Mouse (Mus musculus) urinary bladder, adult 2 months (tissue): ENCODE measurements around the gene Snx12. TPM values are rescaled to one million over a fixed set of nuclear protein-coding genes. Genes with fewer than 3 reads are reported as not detected.
"Not testable (repeated sequence)": the region's sequence is repeated elsewhere in the genome, so short reads cannot be mapped to it uniquely, and the experiment has no call there.

Experiments used
- DNase-seq: peaks from one replicate; pipeline ENCODE4 v3.0.0; 2022; ENCODE audit warnings: low spot score
- polyA plus RNA-seq: library from polyadenylated mRNA; depleted of rRNA; stranded (reverse); fragments of >200 nt; gene quantifications from 2 replicates; pipeline ENCODE4 v1.2.3, GENCODE M21; 2012; rRNA removed

The Snx12 gene
- polyA plus RNA-seq, 1 experiment = 45.4 TPM

DNA sequence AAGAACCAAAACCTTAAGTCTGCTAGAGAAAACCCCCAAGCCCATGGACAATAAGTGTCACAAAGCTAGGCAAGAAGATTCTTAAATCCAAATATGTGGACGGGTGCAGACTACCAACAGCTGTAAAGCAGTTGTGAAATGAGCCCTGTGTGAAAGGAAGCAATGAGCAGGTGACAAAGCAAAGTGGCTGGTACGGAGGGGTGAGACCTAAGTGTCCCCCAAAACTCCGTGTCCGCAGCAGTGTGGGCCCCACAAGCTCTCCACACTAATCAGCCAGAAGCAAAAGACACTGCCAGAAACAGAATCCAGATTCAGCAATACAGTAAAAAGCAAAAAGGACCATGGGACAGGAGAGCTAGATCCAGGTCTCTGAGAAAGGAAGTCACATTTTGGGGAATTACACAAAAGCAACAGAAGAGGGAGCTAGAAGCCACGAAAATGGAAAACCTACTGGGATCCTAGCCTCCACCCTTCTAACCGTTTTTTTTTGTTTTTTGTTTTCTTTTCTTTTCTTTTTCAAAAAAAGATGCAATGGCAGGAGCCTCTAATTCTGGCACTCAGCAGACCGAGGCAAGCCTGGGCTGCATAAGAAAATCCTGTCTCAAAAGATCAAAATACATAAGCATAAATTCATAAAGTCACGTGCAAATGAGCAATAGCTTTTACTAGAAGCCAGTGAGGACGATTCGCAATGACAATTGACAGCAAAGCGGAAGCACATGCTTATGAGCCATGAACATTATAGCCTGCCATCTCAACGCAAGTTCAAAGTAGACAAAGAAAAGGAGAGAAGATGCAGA lies 90.2 kb downstream of the Snx12 start:
- no peak for DNase-seq

DNA sequence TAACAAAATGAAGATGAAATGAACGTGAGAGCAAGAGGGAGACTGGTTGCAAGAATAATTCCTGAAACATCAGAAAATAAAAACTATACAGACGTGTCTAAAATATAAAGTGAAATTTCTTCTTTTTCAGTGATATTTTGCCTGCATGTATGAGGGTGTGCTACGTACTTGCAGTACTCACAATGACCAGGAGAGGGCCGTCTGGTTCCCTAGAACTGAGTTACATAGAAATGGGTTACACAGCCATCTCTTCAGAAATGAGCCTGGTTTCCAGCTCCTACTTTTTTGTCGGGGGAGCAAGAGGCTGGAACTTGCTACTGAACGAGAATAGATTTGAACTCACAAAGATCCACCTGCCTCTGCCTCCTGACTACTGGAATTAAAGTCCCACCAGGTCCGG lies 91.4 kb downstream of the Snx12 start:
- DNase-seq = no peak

- no peak for DNase-seq
These were observed 93.8 kb downstream of the Snx12 start for GRCm38 (mm10) chrX:101128559-101128958.

DNA sequence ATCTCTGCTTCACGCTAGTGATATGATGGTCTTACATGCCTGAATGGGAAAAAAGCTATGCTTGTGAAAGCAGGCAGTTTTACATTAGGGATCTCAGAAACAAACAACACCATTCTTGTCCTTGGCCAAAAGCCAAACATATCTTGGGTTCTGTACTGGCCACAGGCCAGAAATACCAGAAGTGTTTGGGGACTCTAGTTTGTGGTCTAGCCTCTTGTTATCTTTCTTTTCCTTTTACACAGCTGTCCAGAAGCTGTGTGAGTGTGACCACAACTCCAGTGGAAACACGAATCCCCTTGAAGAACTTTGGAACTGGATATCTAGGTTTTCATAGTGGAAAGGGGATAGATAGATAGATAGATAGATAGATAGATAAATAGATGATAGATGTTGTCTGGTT lies 95.4 kb downstream of the Snx12 start:
- DNase-seq = no peak

DNA sequence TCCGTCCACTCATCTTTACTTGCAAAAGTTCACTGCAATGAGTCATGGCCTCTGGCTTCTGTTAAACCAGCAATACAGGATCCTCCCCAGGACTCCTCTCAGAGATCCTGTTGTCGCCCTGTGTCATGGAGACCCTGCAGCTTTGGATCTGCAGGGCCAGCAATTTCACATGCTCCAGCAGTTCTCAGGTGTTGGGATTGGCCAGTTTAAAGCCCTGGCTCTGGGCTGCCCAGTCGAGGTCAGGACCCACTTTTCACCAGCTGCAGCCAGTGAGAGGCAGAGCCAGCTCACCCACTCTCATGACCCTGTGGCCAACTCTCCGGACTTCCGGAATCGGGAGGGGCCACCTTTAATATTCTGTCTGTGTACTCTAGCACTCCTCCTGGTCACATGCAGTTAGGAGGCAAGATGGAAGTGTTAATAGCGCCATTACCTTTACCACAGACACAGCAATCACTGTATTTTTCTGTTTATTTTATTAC lies 95.8 kb downstream of the Snx12 start:
- DNase-seq = peak; percentile 22

DNA sequence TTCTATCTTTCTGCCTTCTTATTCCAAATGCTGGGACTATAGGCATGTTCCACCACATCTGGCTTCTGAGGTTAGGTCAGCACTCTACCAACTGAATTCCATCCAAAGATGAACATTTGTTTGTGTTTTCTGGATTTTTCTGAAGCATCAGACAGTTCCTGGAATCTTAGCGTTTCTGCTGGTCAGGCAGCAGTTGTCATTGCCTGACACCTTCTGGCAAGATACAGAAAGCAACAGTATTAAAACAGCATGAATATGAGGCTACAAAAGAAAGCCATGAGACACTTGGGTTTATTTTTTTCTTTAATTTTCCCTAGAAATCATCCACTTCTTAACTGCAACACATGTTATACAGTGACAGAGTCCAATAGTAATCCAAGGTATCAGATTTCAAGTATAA lies 101.8 kb downstream of the Snx12 start:
- DNase-seq = no peak

- no peak for DNase-seq
These were observed 136.4 kb downstream of the Snx12 start, which contains the start of gene Slc7a3 for GRCm38 (mm10) chrX:101085920-101086319. Gene Slc7a3, minus strand, starts transcription at chrX:101086020.

DNA sequence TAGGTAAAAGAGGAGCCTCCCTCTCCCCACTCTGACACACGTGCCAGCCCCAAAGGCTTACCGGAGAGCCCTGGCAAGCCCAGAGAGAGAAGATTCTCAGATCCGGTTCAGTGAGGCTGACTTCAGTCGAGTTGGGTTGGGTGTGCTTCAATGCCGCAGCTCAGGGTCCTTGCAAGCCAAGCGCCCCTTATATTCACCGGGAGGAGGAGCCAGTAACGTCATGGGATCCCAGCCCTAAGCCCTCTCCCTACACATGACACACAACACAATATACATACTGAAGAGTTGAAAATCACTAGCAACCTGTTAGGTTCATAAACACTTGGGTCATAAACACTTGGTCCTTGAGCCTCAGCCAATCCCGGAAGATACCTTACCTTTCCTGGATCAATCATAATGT lies 137.2 kb downstream of the Snx12 start:
- DNase-seq = not testable (repeated sequence)

GRCm38 (mm10) chrX:101084192-101084591 lies 138.2 kb downstream of the Snx12 start:
- no peak for DNase-seq

- no peak for DNase-seq
These were observed 157.1 kb downstream of the Snx12 start for GRCm38 (mm10) chrX:101065245-101065644.

- DNase-seq = no peak
These were observed 158.9 kb downstream of the Snx12 start for GRCm38 (mm10) chrX:101063503-101063902.

- no peak for DNase-seq
These were observed 162.8 kb downstream of the Snx12 start, which contains the start of gene Tex11 for GRCm38 (mm10) chrX:101059541-101059940. Gene Tex11, minus strand, starts transcription at chrX:101059667.

Other genes with a start within 250 kb of the Snx12 start
- 0.01 and 0.21 TPM in 2 replicates for gene Tex11, start 162.9 kb downstream of the Snx12 start, polyA plus RNA-seq
- 2.6 and 3.1 TPM in 2 replicates for gene Slc7a3, start 136.5 kb downstream of the Snx12 start, polyA plus RNA-seq
- 16.9 and 23.3 TPM in 2 replicates for gene Foxo4, start 32.0 kb upstream of the Snx12 start, polyA plus RNA-seq
- 0.13 and 0.47 TPM in 2 replicates for gene Gm614, start 41.4 kb upstream of the Snx12 start, polyA plus RNA-seq
- gene Il2rg, start 45.7 kb upstream of the Snx12 start, polyA plus RNA-seq = 13.0 and 13.3 TPM in 2 replicates
- not detected in 2 replicates for gene Gm20489, start 46.5 kb upstream of the Snx12 start, polyA plus RNA-seq
- 39.9 and 53.7 TPM in 2 replicates for gene Med12, start 51.5 kb upstream of the Snx12 start, polyA plus RNA-seq
- gene Nlgn3, start 76.6 kb upstream of the Snx12 start, polyA plus RNA-seq = 1.9 and 2.2 TPM in 2 replicates
- gene Gjb1, start 153.8 kb upstream of the Snx12 start, polyA plus RNA-seq = 0.07 and 0.21 TPM in 2 replicates
- gene Zmym3, start 198.3 kb upstream of the Snx12 start, polyA plus RNA-seq = 47.2 and 52.0 TPM in 2 replicates
- 145 and 168 TPM in 2 replicates for gene Nono, start 206.8 kb upstream of the Snx12 start, polyA plus RNA-seq
- gene Itgb1bp2, start 226.5 kb upstream of the Snx12 start, polyA plus RNA-seq = 9.5 and 10.8 TPM in 2 replicates